Comparison of ENCODE assay signal across 8 mouse cellular contexts in the genomic region with DNA sequence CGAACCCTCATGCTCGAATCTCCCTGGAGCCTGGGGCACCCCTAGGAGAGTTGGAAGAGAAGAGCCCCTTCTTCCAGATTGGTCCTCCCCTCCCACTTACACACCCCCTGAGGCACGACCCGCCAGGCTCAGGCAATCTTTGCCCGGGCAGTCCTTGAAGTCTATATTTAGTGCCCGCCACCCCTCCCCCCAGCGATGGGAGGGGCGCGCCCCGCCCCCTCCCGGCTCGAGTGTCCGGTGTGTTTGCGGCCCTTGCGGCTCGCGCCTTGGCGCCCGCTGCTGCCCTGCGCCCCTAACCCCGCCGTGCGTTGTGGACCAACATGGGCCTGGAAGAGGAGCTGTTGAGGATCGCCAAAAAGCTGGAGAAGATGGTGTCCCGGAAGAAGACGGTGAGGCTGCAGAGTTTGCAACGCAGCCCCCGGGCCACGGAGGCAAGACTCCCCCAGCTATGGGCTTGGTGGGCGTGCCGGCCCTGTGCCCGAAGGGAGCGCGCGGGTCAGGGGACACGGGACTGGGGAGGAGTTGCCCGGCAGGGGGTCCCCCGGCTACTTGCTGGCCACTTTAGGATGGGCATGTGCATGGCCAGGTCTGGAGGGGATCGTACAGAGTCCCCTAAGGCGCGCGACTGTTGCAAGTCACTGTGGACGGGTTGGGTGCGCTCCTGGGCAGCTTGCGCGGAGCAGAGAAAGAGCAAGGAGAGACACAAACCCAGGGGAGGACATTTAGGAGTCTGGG. TPM values are rescaled to one million over a fixed set of nuclear protein-coding genes. Genes with fewer than 3 reads are reported as not detected.
DNase-seq lines count a peak whose midpoint lies in the region; ATAC-seq and TF ChIP-seq lines count a peak whose summit lies in the region.

Gene Tcea3 (plus strand): TSS at position 1 of the 735 bp plus-strand sequence.

- no peak for TF ChIP-seq POLR2A in thymus, adult 2 months (IDR thresholded peaks at IDR 0.05; ENCODE audit: control insufficient read depth, extremely low read depth, insufficient read depth, low read length, poor library complexity)

- H3K4me1 ChIP-seq in thymus, adult 2 months (replicated peaks; ENCODE audit: control insufficient read depth, insufficient read depth, low read length) = peaks cover 20% of the 10 kb centered on the region
- H3K4me1 ChIP-seq in forebrain, embryonic 10.5 days = peaks cover 42% of the 10 kb centered on the region
- peaks cover 31% of the 10 kb centered on the region for H3K4me1 ChIP-seq in midbrain, embryonic 12.5 days

- DNase-seq in thymus, adult 2 months = no peak
- no peak for DNase-seq in thymus, postnatal 10 days (ENCODE audit: low spot score in 2 of 2)
- DNase-seq in forebrain, embryonic 10.5 days (ENCODE audit: extremely low spot score, low spot score) = peak; percentile 50
- peak; percentile 76 to 78 for DNase-seq in heart, postnatal 14 days
- DNase-seq in large intestine, adult 2 months (ENCODE audit: low read depth, low spot score) = no peak
- DNase-seq in layer of hippocampus, adult 9-10 months (ENCODE audit: low spot score) = no peak

- no peaks in the 10 kb centered on the region for H3K36me3 ChIP-seq in thymus, adult 2 months (ENCODE audit: control insufficient read depth, insufficient read depth, low read length)
- H3K36me3 ChIP-seq in forebrain, embryonic 10.5 days (replicated peaks) = peaks cover 3% of the 10 kb centered on the region; the same call in 1 of the 2 replicates
- no peaks in the 10 kb centered on the region for H3K36me3 ChIP-seq in midbrain, embryonic 12.5 days

- WGBS in thymus, adult 2 months = 2% methylated on average over 46 of the region's 46 CpGs
- WGBS in forebrain, embryonic 10.5 days = under 1% methylated on average over 46 of the region's 46 CpGs
- under 1% methylated on average over 46 of the region's 46 CpGs for WGBS in large intestine, adult 2 months
- WGBS in midbrain, embryonic 12.5 days = under 1% methylated on average over 45 of the region's 46 CpGs

- peak within 1 kb of the TSS; percentile 24 for H3K4me3 ChIP-seq in thymus, adult 2 months (ENCODE audit: control insufficient read depth, insufficient read depth, low read length)
- peak within 1 kb of the TSS; percentile 61 for H3K4me3 ChIP-seq in forebrain, embryonic 10.5 days
- H3K4me3 ChIP-seq in midbrain, embryonic 12.5 days = peak within 1 kb of the TSS; percentile 38

- intact Hi-C loops in heart, postnatal 14 days (cut with DNase I) = loop anchor here (10.0 kb wide), 1 partner anchor 377 kb away; the partner anchor contains the start of gene Lactbl1

- H3K27ac ChIP-seq in thymus, adult 2 months (ENCODE audit: control insufficient read depth, insufficient read depth, low read length) = no peak within 1 kb of the TSS
- peak within 1 kb of the TSS; percentile 27; the same call in 1 of the 2 replicates for H3K27ac ChIP-seq in forebrain, embryonic 10.5 days
- no peak within 1 kb of the TSS for H3K27ac ChIP-seq in midbrain, embryonic 12.5 days (replicated peaks)

- peak within 1 kb of the TSS; percentile 59 for H3K4me2 ChIP-seq in midbrain, embryonic 12.5 days (replicated peaks)

- H3K9ac ChIP-seq in midbrain, embryonic 12.5 days (replicated peaks) = peak within 1 kb of the TSS; percentile 38; the same call in 1 of the 2 replicates

- no peaks in the 10 kb centered on the region for H3K9me3 ChIP-seq in forebrain, embryonic 10.5 days
- H3K9me3 ChIP-seq in midbrain, embryonic 12.5 days = no peaks in the 10 kb centered on the region

- no peak for TF ChIP-seq CTCF in thymus, adult 2 months (IDR thresholded peaks at IDR 0.05; ENCODE audit: borderline replicate concordance, control insufficient read depth, extremely low read depth, insufficient read depth, low read length, poor library complexity)

- no peak for ATAC-seq in midbrain, embryonic 12.5 days (ENCODE audit: low FRiP score, low read depth)
- ATAC-seq in granulocyte monocyte progenitor cell, adult 5-6 weeks (replicated peaks; ENCODE audit: poor library complexity, severe bottlenecking) = no peak

- H3K27me3 ChIP-seq in thymus, adult 2 months (ENCODE audit: control insufficient read depth, insufficient read depth, low read length) = peaks cover 41% of the 10 kb centered on the region
- H3K27me3 ChIP-seq in forebrain, embryonic 10.5 days (ENCODE audit: poor library complexity, severe bottlenecking) = peaks cover 98% of the 10 kb centered on the region
- peaks cover 93% of the 10 kb centered on the region for H3K27me3 ChIP-seq in midbrain, embryonic 12.5 days

RNA-seq across cellular contexts. Expression of gene Tcea3, which starts in this region (rescaled TPM):
- polyA plus RNA-seq in thymus, adult 2 months (2012; rRNA removed) = 0.66 and 1.8 TPM in 2 replicates
- polyA plus RNA-seq in forebrain, embryonic 10.5 days (2016; fragmentation: Nextera tagmentation; extraction: Ambion mirVana) = 0.49 and 0.77 TPM in 2 replicates
- 10 to 100 TPM; 77.1 to 77.6 TPM for total RNA-seq in heart, postnatal 14 days (2021)
- polyA plus RNA-seq in large intestine, adult 2 months (2012; rRNA removed) = 15.3 and 18.2 TPM in 2 replicates
- polyA plus RNA-seq in midbrain, embryonic 12.5 days (2016; fragmentation: Nextera tagmentation; extraction: Ambion mirVana) = 2.3 and 3.5 TPM in 2 replicates
- not detected in 2 replicates for total RNA-seq in granulocyte monocyte progenitor cell, adult 5-6 weeks (2014; fragmentation: Nextera tagmentation)
- not detected in 2 replicates for total RNA-seq in granulocyte monocyte progenitor cell, adult 5-6 weeks (2017)

Comparison
In these comparisons a context has a peak if more than half of its experiments do, and no peak if none do; other contexts are left out.
1. RNA of gene Tcea3 (total RNA-seq): 77.1 to 77.6 TPM in heart, postnatal 14 days; not detected in granulocyte monocyte progenitor cell, adult 5-6 weeks; every median in the first group is over 10 times any median in the second.
2. Peak in DNase-seq, H3K4me3 ChIP-seq and H3K27ac ChIP-seq in forebrain, embryonic 10.5 days; RNA of the gene not detected or under 1 TPM.
3. DNase-seq: peak in heart, postnatal 14 days (2 of 2); none in thymus, adult 2 months (single experiment), thymus, postnatal 10 days (0 of 2), large intestine, adult 2 months (single experiment) and layer of hippocampus, adult 9-10 months (single experiment).
4. Peak in every context shown above with its lines, with median percentiles within 50 percentile points of each other: H3K4me3 ChIP-seq.